Comparison of ENCODE assay signal across 9 mouse cellular contexts in the genomic region with DNA sequence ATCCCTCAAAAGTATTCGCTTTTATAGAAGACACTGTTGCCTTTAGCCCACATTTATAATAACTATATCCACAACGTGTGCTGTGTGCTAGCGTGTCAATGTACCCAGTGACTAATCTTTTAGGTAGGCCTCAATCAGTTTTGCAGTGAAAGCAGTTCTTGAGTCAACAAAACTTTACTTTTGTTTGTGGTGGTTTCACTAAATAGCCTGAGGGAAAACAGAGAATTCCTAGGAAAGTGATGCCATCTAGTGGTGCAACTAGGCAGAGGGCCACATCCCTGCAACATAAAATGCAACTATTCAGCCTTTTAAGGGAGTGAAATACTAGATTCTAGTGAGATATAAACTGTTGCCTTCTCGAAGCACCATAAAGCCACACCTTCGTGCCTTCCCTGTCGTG. TPM values are rescaled to one million over a fixed set of nuclear protein-coding genes. Genes with fewer than 3 reads are reported as not detected.
DNase-seq lines count a peak whose midpoint lies in the region; ATAC-seq lines count a peak whose summit lies in the region.
"Had no signal": no experiment of that assay in that cellular context is flagged by ENCODE, and none has a peak within 500 bp of the region (broad histone marks: within the 10 kb centered on the region; RNA-seq: fewer than 3 reads in every experiment).

No protein-coding gene starts in this region.

- H3K9me3 ChIP-seq in forebrain, embryonic 16.5 days (ENCODE audit: control insufficient read depth, low read length): no peaks in the 10 kb centered on the region
- H3K9me3 ChIP-seq: liver, embryonic 15.5 days had no signal

- DNase-seq in gastrocnemius, postnatal 10 days: peak; percentile 30
- DNase-seq in gastrocnemius, postnatal 36 days: no peak
- peak; percentile 62 to 65 for DNase-seq in B cell, adult 2 months
- peak; percentile 41 to 65 for DNase-seq in adrenal gland, postnatal 36 days
- peak; percentile 61 to 79 for DNase-seq in kidney, postnatal 25 days
- DNase-seq in lung, adult 18-20 months: peak; percentile 40 to 62
- DNase-seq in spleen, postnatal 36 days (ENCODE audit: low spot score in 2 of 2): peak; percentile 20 to 33

- H3K9ac ChIP-seq in forebrain, embryonic 16.5 days (replicated peaks; ENCODE audit: low read depth, low read length): no peak overlapping the region
- H3K9ac ChIP-seq: liver, embryonic 15.5 days had no signal

- no peaks in the 10 kb centered on the region for H3K36me3 ChIP-seq in forebrain, embryonic 16.5 days (ENCODE audit: control insufficient read depth, insufficient read depth)
- H3K36me3 ChIP-seq: liver, embryonic 15.5 days had no signal

- no peak overlapping the region for H3K4me3 ChIP-seq in forebrain, embryonic 16.5 days (replicated peaks; ENCODE audit: low read length)
- H3K4me3 ChIP-seq: liver, embryonic 15.5 days had no signal

- no peaks in the 10 kb centered on the region for H3K4me1 ChIP-seq in forebrain, embryonic 16.5 days (replicated peaks; ENCODE audit: control insufficient read depth, insufficient read depth, low read length)
- H3K4me1 ChIP-seq: liver, embryonic 15.5 days had no signal

- no peak overlapping the region for H3K27ac ChIP-seq in forebrain, embryonic 16.5 days (ENCODE audit: low read length)
- H3K27ac ChIP-seq: liver, embryonic 15.5 days had no signal

- intact Hi-C loops in gastrocnemius, postnatal 36 days (cut with DNase I): loop anchor here (5.0 kb wide), 1 partner anchor 90 kb away; no protein-coding TSS in a partner anchor

- ATAC-seq in forebrain, embryonic 16.5 days: peak; percentile 47; the same call in 1 of the 2 replicates

- no peaks in the 10 kb centered on the region for H3K27me3 ChIP-seq in forebrain, embryonic 16.5 days (replicated peaks; ENCODE audit: control insufficient read depth, insufficient read depth, low read length)
- H3K27me3 ChIP-seq: liver, embryonic 15.5 days had no signal

- 29% methylated on average over 6 of the region's 6 CpGs for WGBS in forebrain, embryonic 16.5 days

- no peak overlapping the region for H3K4me2 ChIP-seq in forebrain, embryonic 16.5 days (ENCODE audit: low read length)
- H3K4me2 ChIP-seq: liver, embryonic 15.5 days had no signal

RNA-seq across cellular contexts. Expression of gene Slc16a12, which starts 25.7 kb away (rescaled TPM):
- 1 to 10 TPM; 1.5 to 2.1 TPM for total RNA-seq in gastrocnemius, postnatal 10 days (2021)
- 1 to 10 TPM in 1 of 2 experiments, under 1 TPM in 1; 0.67 to 1.1 TPM for total RNA-seq in gastrocnemius, postnatal 36 days (2021)
- total RNA-seq in adrenal gland, postnatal 36 days (2021): under 1 TPM; 0.33 to 0.36 TPM
- 2.8 and 3.9 TPM in 2 replicates for polyA plus RNA-seq in forebrain, embryonic 16.5 days (2015; fragmentation: Nextera tagmentation; extraction: Ambion mirVana)

Comparison
In these comparisons a context has a peak if more than half of its experiments do, and no peak if none do; other contexts are left out.
1. DNase-seq: peak in gastrocnemius, postnatal 10 days (single experiment), B cell, adult 2 months (2 of 2), adrenal gland, postnatal 36 days (2 of 2), kidney, postnatal 25 days (2 of 2), lung, adult 18-20 months (2 of 2) and spleen, postnatal 36 days (2 of 2); none in gastrocnemius, postnatal 36 days (0 of 2).